Mouse (Mus musculus): ENCODE data around the gene Ppp1r37. TPM values are rescaled to one million over a fixed set of nuclear protein-coding genes. Genes with fewer than 3 reads are reported as not detected.

The Ppp1r37 gene
- total RNA-seq, 2 experiments from 2014 or later, result 48.0 to 52.3 TPM

- intact Hi-C loops (cut with DNase I), result loop anchor here (2.0 to 5.0 kb wide), 2 partner anchors 66 to 116 kb away; partner anchors contain the start of gene Mark4
- DNase-seq (ENCODE audit: low spot score), result peak; percentile 64
Observed at GRCm38 (mm10) chr7:19572926-19573775, 10.3 kb upstream of the Ppp1r37 start.

GRCm38 (mm10) chr7:19569647-19570046, 6.8 kb upstream of the Ppp1r37 start:
- no peak for DNase-seq (ENCODE audit: low spot score)

GRCm38 (mm10) chr7:19567426-19567825, 4.5 kb upstream of the Ppp1r37 start:
- no peak for DNase-seq (ENCODE audit: low spot score)
- intact Hi-C loops (cut with DNase I), result no loop called here

More at GRCm38 (mm10) chr7:19569647-19570046, 6.8 kb upstream of the Ppp1r37 start:
- intact Hi-C loops (cut with DNase I), result loop anchor here (5.0 kb wide), 1 partner anchor 112 kb away; the partner anchor contains the start of gene Mark4

GRCm38 (mm10) chr7:19565803-19566202, 2.9 kb upstream of the Ppp1r37 start:
- no peak for DNase-seq (ENCODE audit: low spot score)
- intact Hi-C loops (cut with DNase I), result no loop called here

- intact Hi-C loops (cut with DNase I), result loop anchor here (5.0 kb wide), 1 partner anchor 57 kb away; the partner anchor contains the start of genes Bloc1s3 and Trappc6a
- DNase-seq (ENCODE audit: low spot score), result no peak
Observed at GRCm38 (mm10) chr7:19564455-19564854, 1.6 kb upstream of the Ppp1r37 start.

DNA sequence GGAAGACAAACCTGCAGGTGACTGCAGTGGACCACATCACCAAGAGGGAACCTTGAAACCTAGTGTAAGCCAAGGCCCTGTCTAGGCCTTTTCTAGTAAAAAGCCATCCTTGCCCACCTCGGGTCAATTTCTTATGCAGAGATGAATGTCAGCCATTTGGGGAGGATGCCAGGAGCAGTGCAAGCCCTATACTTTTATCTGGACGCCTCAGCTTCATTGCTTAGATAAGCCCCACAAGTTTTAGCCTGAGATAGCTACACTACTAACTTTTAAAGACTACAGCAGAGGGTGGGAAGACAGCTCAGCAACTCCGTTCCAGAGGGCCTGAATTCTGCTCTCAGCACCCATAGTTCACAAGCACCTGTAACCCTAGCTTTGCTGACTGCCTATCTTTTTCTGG, 1.0 kb upstream of the Ppp1r37 start:
- intact Hi-C loops (cut with DNase I), result loop anchor here (5.0 kb wide), 1 partner anchor 57 kb away; the partner anchor contains the start of genes Bloc1s3 and Trappc6a
- no peak for DNase-seq (ENCODE audit: low spot score)

DNA sequence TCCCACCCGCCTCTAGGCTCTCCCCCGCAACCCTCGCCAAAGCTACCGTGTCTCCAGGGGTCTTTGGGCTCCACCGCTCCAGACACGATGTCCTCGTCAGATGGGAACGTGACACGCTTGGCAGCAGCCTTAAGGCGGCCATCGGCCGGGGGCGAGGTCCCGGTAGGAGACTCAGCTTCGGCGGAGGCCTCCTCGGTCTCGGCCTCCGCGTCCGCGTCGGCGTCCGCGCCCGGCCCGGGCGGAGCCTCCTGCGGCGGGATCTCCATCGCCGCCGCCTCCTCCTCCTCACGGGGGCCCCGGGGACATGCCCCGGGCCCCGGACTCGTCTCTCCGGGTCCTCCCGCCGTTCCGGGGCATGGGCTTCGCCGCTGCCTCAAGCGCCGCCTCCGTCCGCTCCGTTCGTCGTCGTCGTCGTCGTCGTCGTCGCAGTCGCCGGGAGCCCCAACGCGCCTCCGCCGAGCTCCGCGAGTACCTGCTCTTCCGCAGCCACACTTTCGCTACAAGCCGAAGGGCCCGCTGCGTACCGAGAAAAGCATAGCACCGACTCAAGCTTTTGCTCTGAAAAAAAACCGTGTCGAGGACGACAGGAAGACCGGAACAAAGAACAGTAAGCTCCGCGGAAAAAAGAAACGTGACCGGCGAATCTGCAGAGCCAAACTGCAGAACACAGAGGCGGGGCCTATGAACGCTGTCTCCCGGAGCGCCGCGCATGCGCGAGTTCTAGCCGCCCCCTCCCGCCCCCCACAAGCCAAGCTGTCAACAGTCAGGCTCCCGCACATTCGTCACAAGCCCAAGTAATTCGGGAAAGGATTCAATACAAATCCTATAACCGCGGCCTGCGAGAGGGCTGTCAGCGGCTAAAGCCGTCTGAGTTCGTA, 872 bp downstream of the Ppp1r37 start:
- intact Hi-C loops (cut with DNase I), result loop anchor here (5.0 kb wide), 1 partner anchor 55 kb away; the partner anchor contains the start of genes Bloc1s3 and Trappc6a
- peak; percentile 78 for DNase-seq (ENCODE audit: low spot score)

DNA sequence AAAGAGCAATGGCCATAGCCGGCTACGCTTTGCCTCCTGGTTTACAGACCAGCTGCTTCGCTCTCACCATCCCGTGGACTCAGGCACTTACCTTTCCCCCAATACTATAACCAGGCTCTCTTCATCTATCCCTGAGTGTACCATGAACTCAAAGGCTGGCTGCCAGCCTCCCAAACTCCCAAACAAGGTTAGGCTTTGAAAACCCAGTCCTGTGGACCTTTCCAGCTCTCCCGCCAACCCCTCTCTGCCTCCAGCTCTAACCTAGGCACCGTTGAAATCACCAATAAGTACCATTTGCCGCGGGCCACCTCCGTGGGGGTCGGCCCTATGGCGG, 1.5 kb downstream of the Ppp1r37 start:
- intact Hi-C loops (cut with DNase I), result loop anchor here (5.0 kb wide), 1 partner anchor 54 kb away; the partner anchor contains the start of genes Bloc1s3 and Trappc6a
- no peak for DNase-seq (ENCODE audit: low spot score)

GRCm38 (mm10) chr7:19560491-19561260, 2.2 kb downstream of the Ppp1r37 start:
- DNase-seq (ENCODE audit: low spot score), result no peak
- intact Hi-C loops (cut with DNase I), result loop anchor here (5.0 kb wide), 1 partner anchor 53 kb away; the partner anchor contains the start of genes Bloc1s3 and Trappc6a

DNA sequence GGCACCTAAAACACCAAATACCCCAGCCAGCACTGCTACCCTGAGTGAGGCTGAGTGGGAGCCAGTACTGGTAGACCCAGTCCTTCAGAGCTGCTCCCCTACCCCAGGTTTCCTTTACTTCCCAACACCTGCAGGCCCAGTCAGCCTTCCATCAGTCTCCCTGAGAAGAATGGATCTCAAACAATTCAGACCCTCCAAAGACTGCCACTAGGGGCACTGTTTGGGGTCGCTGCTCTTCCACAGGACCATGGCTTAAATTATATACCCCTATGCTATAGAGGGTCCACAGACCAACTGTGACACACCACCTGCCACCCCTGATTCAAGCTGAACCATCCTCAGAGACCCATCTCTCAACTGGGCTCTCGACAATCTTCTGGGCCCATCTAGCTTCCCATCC, 3.9 kb downstream of the Ppp1r37 start:
- DNase-seq (ENCODE audit: low spot score), result no peak
- intact Hi-C loops (cut with DNase I), result no loop called here

- no peak for DNase-seq (ENCODE audit: low spot score)
- intact Hi-C loops (cut with DNase I), result no loop called here
Observed at GRCm38 (mm10) chr7:19557982-19558900, 4.6 kb downstream of the Ppp1r37 start.

GRCm38 (mm10) chr7:19557086-19557485, 5.8 kb downstream of the Ppp1r37 start:
- DNase-seq (ENCODE audit: low spot score), result no peak
- intact Hi-C loops (cut with DNase I), result no loop called here

- no peak for DNase-seq (ENCODE audit: low spot score)
- intact Hi-C loops (cut with DNase I), result no loop called here
Observed at GRCm38 (mm10) chr7:19554168-19554567, 8.7 kb downstream of the Ppp1r37 start.

GRCm38 (mm10) chr7:19552443-19552842, 10.4 kb downstream of the Ppp1r37 start:
- intact Hi-C loops (cut with DNase I), result no loop called here

GRCm38 (mm10) chr7:19551634-19552033, 11.2 kb downstream of the Ppp1r37 start:
- intact Hi-C loops (cut with DNase I), result no loop called here
- no peak for DNase-seq (ENCODE audit: low spot score)

More at GRCm38 (mm10) chr7:19552443-19552842, 10.4 kb downstream of the Ppp1r37 start:
- no peak for DNase-seq (ENCODE audit: low spot score)

GRCm38 (mm10) chr7:19549394-19549793, 13.5 kb downstream of the Ppp1r37 start:
- DNase-seq (ENCODE audit: low spot score), result no peak
- intact Hi-C loops (cut with DNase I), result no loop called here

- intact Hi-C loops (cut with DNase I), result no loop called here
- DNase-seq (ENCODE audit: low spot score), result no peak
Observed at GRCm38 (mm10) chr7:19547344-19547969, 15.4 kb downstream of the Ppp1r37 start.

GRCm38 (mm10) chr7:19546007-19546406, 16.9 kb downstream of the Ppp1r37 start:
- intact Hi-C loops (cut with DNase I), result no loop called here
- DNase-seq (ENCODE audit: low spot score), result no peak

All from heart, postnatal 25 days (tissue).